Mouse (Mus musculus) left cerebral cortex, postnatal 25 days (tissue): ENCODE measurements at regions not wholly inside any gene's neighbourhood (a gene's known extent, or its start where the extent isn't known, plus 50 kb on each side); places are given as distances from the start of the nearest gene placed in this dataset.

Experiments
- DNase-seq, 2 experiments: peaks; one replicate each; pipeline ENCODE4 v3.0.0; 2022; ENCODE audit warnings: low spot score in 2 of 2, mixed read lengths in 1 of 2
- intact Hi-C: fragments of 180-260 bp; cut with DNase I; formaldehyde crosslinking; loops from one replicate; pipeline ENCODE4 v1.15.1; 2025

GRCm38 (mm10) chr2:114935436-114935835 lies 280.7 kb upstream of the Dph6 start:
- intact Hi-C loops, result no loop called here
- DNase-seq, result no peak

GRCm38 (mm10) chr2:114938416-114939147 lies 283.8 kb upstream of the Dph6 start:
- DNase-seq, result peak in 1 of 2 experiments; percentile 13

GRCm38 (mm10) chr2:114966111-114966510 lies 311.3 kb upstream of the Dph6 start:
- intact Hi-C loops, result loop anchor here (5.0 kb wide), 1 partner anchor 76 kb away; no protein-coding TSS in a partner anchor
- DNase-seq, result no peak

More at GRCm38 (mm10) chr2:114938416-114939147, 283.8 kb upstream of the Dph6 start:
- intact Hi-C loops, result no loop called here

GRCm38 (mm10) chr2:114968651-114969050 lies 313.9 kb upstream of the Dph6 start:
- intact Hi-C loops, result loop anchor here (5.0 kb wide), 1 partner anchor 74 kb away; no protein-coding TSS in a partner anchor
- peak in 1 of 2 experiments; percentile 66 for DNase-seq

- intact Hi-C loops, result no loop called here
- DNase-seq, result no peak
Measured at GRCm38 (mm10) chr2:114993419-114993818, 338.7 kb upstream of the Dph6 start.

- DNase-seq, result no peak
- intact Hi-C loops, result no loop called here
Measured at GRCm38 (mm10) chr2:114993882-114994281, 339.1 kb upstream of the Dph6 start.

GRCm38 (mm10) chr2:114994691-114995347 lies 340.1 kb upstream of the Dph6 start:
- no peak for DNase-seq
- intact Hi-C loops, result no loop called here

- no peak for DNase-seq
- intact Hi-C loops, result no loop called here
Measured at GRCm38 (mm10) chr2:115013916-115014315, 359.2 kb upstream of the Dph6 start.

GRCm38 (mm10) chr2:115026777-115027176 lies 372.0 kb upstream of the Dph6 start:
- intact Hi-C loops, result no loop called here
- no peak for DNase-seq

GRCm38 (mm10) chr2:115031134-115031533 lies 376.4 kb upstream of the Dph6 start:
- intact Hi-C loops, result no loop called here
- no peak for DNase-seq

GRCm38 (mm10) chr2:115036205-115036604 lies 381.4 kb upstream of the Dph6 start:
- intact Hi-C loops, result no loop called here
- peak; percentile 11 to 56 for DNase-seq

GRCm38 (mm10) chr2:115042299-115042785 lies 387.6 kb upstream of the Dph6 start:
- peak; percentile 5 to 74 for DNase-seq
- intact Hi-C loops, result loop anchor here (5.0 kb wide), 1 partner anchor 75 kb away; no protein-coding TSS in a partner anchor

- intact Hi-C loops, result no loop called here
- DNase-seq, result no peak
Measured at GRCm38 (mm10) chr2:115056327-115057070, 401.7 kb upstream of the Dph6 start.

GRCm38 (mm10) chr2:115057200-115057599 lies 402.4 kb upstream of the Dph6 start:
- no peak for DNase-seq
- intact Hi-C loops, result no loop called here

GRCm38 (mm10) chr2:115067489-115068163 lies 412.9 kb upstream of the Dph6 start:
- intact Hi-C loops, result no loop called here
- no peak for DNase-seq

GRCm38 (mm10) chr2:115069704-115070103 lies 414.9 kb upstream of the Dph6 start:
- intact Hi-C loops, result no loop called here
- DNase-seq, result no peak

GRCm38 (mm10) chr2:115070123-115070522 lies 415.4 kb upstream of the Dph6 start:
- intact Hi-C loops, result no loop called here
- no peak for DNase-seq

- intact Hi-C loops, result no loop called here
- DNase-seq, result peak in 1 of 2 experiments; percentile 60
Measured at GRCm38 (mm10) chr2:115070666-115071065, 415.9 kb upstream of the Dph6 start.

GRCm38 (mm10) chr2:115081563-115082291 lies 427.0 kb upstream of the Dph6 start:
- DNase-seq, result no peak
- intact Hi-C loops, result no loop called here
